Comparison of ENCODE assay signal across 25 mouse cellular contexts in genomic region chr12:26212447-26212846, GRCm38 (mm10).
"Had no signal": no experiment of that assay in that cellular context is flagged by ENCODE, and none has a peak within 500 bp of the region (broad histone marks: within the 10 kb centered on the region; RNA-seq: fewer than 3 reads in every experiment).

No protein-coding gene starts in this region.

- H3K9me3 ChIP-seq: heart, embryonic 10.5 days; heart, embryonic 12.5 days; hindbrain, embryonic 10.5 days; hindbrain, embryonic 12.5 days; intestine, embryonic 15.5 days; limb, embryonic 10.5 days; limb, embryonic 12.5 days; liver, embryonic 13.5 days; liver, embryonic 15.5 days had no signal

- H3K27me3 ChIP-seq: hindbrain, embryonic 12.5 days; intestine, embryonic 15.5 days; limb, embryonic 12.5 days; liver, embryonic 13.5 days; liver, embryonic 15.5 days had no signal

- H3K27ac ChIP-seq: gastrocnemius, adult 2 months; heart, embryonic 10.5 days; hindbrain, embryonic 10.5 days; hindbrain, embryonic 12.5 days; hindbrain, embryonic 14.5 days; intestine, embryonic 15.5 days; layer of hippocampus, adult 2 months; left cerebral cortex, adult 2 months; limb, embryonic 10.5 days; limb, embryonic 12.5 days; liver, embryonic 13.5 days; liver, embryonic 15.5 days had no signal

- H3K4me3 ChIP-seq: gastrocnemius, adult 2 months; heart, embryonic 10.5 days; heart, embryonic 12.5 days; hindbrain, embryonic 10.5 days; hindbrain, embryonic 12.5 days; intestine, embryonic 15.5 days; layer of hippocampus, adult 2 months; left cerebral cortex, adult 2 months; limb, embryonic 10.5 days; limb, embryonic 12.5 days; liver, embryonic 13.5 days; liver, embryonic 15.5 days had no signal

- ATAC-seq: hindbrain, embryonic 16.5 days; inflammation-experienced regulatory T-cells, adult 6 months; intestine, embryonic 15.5 days; intestine, postnatal 0 days had no signal

- H3K9ac ChIP-seq: heart, embryonic 12.5 days; hindbrain, embryonic 12.5 days; hindbrain, embryonic 14.5 days; intestine, embryonic 15.5 days; limb, embryonic 12.5 days; liver, embryonic 13.5 days; liver, embryonic 15.5 days had no signal

- H3K36me3 ChIP-seq: heart, embryonic 10.5 days; heart, embryonic 12.5 days; hindbrain, embryonic 10.5 days; hindbrain, embryonic 12.5 days; intestine, embryonic 15.5 days; limb, embryonic 10.5 days; limb, embryonic 12.5 days; liver, embryonic 13.5 days; liver, embryonic 15.5 days had no signal

- H3K4me1 ChIP-seq: heart, embryonic 10.5 days; heart, embryonic 12.5 days; intestine, embryonic 15.5 days; liver, embryonic 13.5 days; liver, embryonic 15.5 days had no signal

- H3K4me2 ChIP-seq: heart, embryonic 12.5 days; hindbrain, embryonic 12.5 days; hindbrain, embryonic 14.5 days; intestine, embryonic 15.5 days; limb, embryonic 12.5 days; liver, embryonic 11.5 days; liver, embryonic 13.5 days; liver, embryonic 15.5 days had no signal

- DNase-seq: gastrocnemius, adult 2 months; gastrocnemius, postnatal 10 days; gastrocnemius, postnatal 25 days; heart, adult 18-20 months; heart, postnatal 10 days; heart, postnatal 4 days; kidney, adult 18-20 months; kidney, postnatal 14 days; liver; liver, embryonic 13.5 days had no signal
